In the genomic region with DNA sequence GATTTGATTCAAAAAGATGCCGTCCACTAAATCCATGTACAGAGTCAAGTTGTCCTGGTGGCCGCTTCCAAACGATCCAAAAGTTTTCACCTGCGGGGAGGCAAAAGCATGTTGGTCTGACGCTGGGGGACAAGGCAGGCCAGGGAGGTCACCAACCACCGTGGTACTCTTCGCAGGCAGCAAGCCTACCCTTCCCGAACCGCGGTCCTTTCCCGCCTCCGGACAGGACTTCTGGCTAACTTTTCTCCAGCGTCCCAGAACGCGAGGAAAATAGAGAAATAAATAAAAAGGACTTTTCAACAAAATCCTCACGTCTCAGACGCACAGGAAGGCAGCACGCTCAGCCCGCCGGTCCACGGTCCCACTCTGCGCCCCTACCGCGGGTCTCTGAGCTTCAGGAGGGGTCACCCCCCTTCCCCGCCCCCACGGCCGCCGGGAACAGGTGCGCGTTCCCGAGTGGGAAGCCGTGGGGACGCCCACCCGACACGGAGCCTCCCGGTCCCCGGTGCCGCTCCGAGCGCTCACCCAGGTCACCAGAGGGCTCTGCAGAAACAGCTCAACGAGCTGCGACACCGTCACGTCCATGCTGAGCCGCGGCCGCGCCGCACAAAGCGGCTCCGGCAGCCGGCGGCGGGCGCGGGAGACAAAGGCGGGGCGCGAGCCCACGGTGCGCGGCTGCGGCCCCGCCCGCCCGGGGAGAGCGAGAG, we compare ENCODE assay signal across 8 mouse cellular contexts. TPM values are rescaled to one million over a fixed set of nuclear protein-coding genes. Genes with fewer than 3 reads are reported as not detected.
A peak's percentile ranks its signal among the peaks of the same experiment; 100 is the strongest.
DNase-seq lines count a peak whose midpoint lies in the region; ATAC-seq and TF ChIP-seq lines count a peak whose summit lies in the region.

No protein-coding gene starts in this region.

- peak overlapping the region; percentile 77 for H3K27ac ChIP-seq in testis, adult 2 months (ENCODE audit: control insufficient read depth, insufficient read depth, low read depth, low read length)
- H3K27ac ChIP-seq in hindbrain, postnatal 0 days = peak overlapping the region; percentile 74
- peak overlapping the region; percentile 77 for H3K27ac ChIP-seq in midbrain, postnatal 0 days (ENCODE audit: low read depth, low read length)

- peak overlapping the region; percentile 95 for H3K4me3 ChIP-seq in testis, adult 2 months (ENCODE audit: control insufficient read depth, low read depth, low read length)
- peak overlapping the region; percentile 70 for H3K4me3 ChIP-seq in hindbrain, postnatal 0 days (ENCODE audit: low read length)
- peak overlapping the region; percentile 82 for H3K4me3 ChIP-seq in midbrain, postnatal 0 days (ENCODE audit: low read depth, low read length)

- 0 out of 2 replicates have a peak, but pooled peaks have one; percentile 9 for TF ChIP-seq POLR2A in testis, adult 2 months (IDR thresholded peaks at IDR 0.05; ENCODE audit: control insufficient read depth, low read depth, low read length)

- no peak for TF ChIP-seq CTCF in testis, adult 2 months (IDR thresholded peaks at IDR 0.05; ENCODE audit: control insufficient read depth, insufficient read depth, insufficient replicate concordance, low read depth, low read length)
- TF ChIP-seq CTCF in hindbrain, postnatal 0 days (IDR thresholded peaks at IDR 0.05; ENCODE audit: low read depth) = no peak
- TF ChIP-seq CTCF in midbrain, postnatal 0 days (IDR thresholded peaks at IDR 0.05) = no peak

- no peak for DNase-seq in frontal cortex, postnatal 36 days (ENCODE audit: low spot score in 2 of 2)
- no peak for DNase-seq in testis, postnatal 14 days (ENCODE audit: low spot score)
- DNase-seq in hindbrain, postnatal 0 days (ENCODE audit: low spot score) = no peak
- no peak for DNase-seq in midbrain, postnatal 0 days (ENCODE audit: low spot score)
- no peak for DNase-seq in cerebellum, postnatal 25 days

- WGBS in hindbrain, postnatal 0 days = under 1% methylated on average over 67 of the region's 67 CpGs
- under 1% methylated on average over 56 of the region's 67 CpGs for WGBS in midbrain, postnatal 0 days

- no peaks in the 10 kb centered on the region for H3K27me3 ChIP-seq in testis, adult 2 months (ENCODE audit: control insufficient read depth, insufficient read depth, low read length)
- H3K27me3 ChIP-seq in hindbrain, postnatal 0 days (ENCODE audit: insufficient read depth, low read length) = no peaks in the 10 kb centered on the region
- H3K27me3 ChIP-seq in midbrain, postnatal 0 days (ENCODE audit: insufficient read depth, low read length) = no peaks in the 10 kb centered on the region

- ATAC-seq in frontal cortex, adult (ENCODE audit: low TSS enrichment) = peak; percentile 2; the same call in 1 of the 2 replicates
- ATAC-seq in hindbrain, postnatal 0 days = no peak
- no peak for ATAC-seq in midbrain, postnatal 0 days (ENCODE audit: low FRiP score)
- ATAC-seq in CD4-positive, CD25-positive, alpha-beta regulatory T cell, adult 4 months = no peak

- H3K9ac ChIP-seq in hindbrain, postnatal 0 days (replicated peaks; ENCODE audit: low read length) = peak overlapping the region; percentile 63
- H3K9ac ChIP-seq in midbrain, postnatal 0 days (replicated peaks; ENCODE audit: low read length, poor library complexity, severe bottlenecking) = peak overlapping the region; percentile 74

- H3K36me3 ChIP-seq in testis, adult 2 months (ENCODE audit: control insufficient read depth, insufficient read depth, low read length) = no peaks in the 10 kb centered on the region; the same call in none of the 2 replicates
- no peaks in the 10 kb centered on the region for H3K36me3 ChIP-seq in hindbrain, postnatal 0 days (ENCODE audit: insufficient read depth, low read length)
- no peaks in the 10 kb centered on the region for H3K36me3 ChIP-seq in midbrain, postnatal 0 days (ENCODE audit: insufficient read depth, low read length)

- H3K9me3 ChIP-seq in hindbrain, postnatal 0 days (ENCODE audit: low read length) = no peaks in the 10 kb centered on the region
- no peaks in the 10 kb centered on the region for H3K9me3 ChIP-seq in midbrain, postnatal 0 days (ENCODE audit: low read length)

- peak overlapping the region; percentile 69 for H3K4me2 ChIP-seq in hindbrain, postnatal 0 days (ENCODE audit: low read depth, low read length)
- H3K4me2 ChIP-seq in midbrain, postnatal 0 days (ENCODE audit: low read depth, low read length, poor library complexity, severe bottlenecking) = peak overlapping the region; percentile 85

- peaks cover 6% of the 10 kb centered on the region for H3K4me1 ChIP-seq in testis, adult 2 months (ENCODE audit: control insufficient read depth, insufficient read depth, low read length)
- 0 out of 2 replicates have a peak, but pooled peaks cover 4% of the 10 kb centered on the region for H3K4me1 ChIP-seq in hindbrain, postnatal 0 days (ENCODE audit: insufficient read depth, low read length)
- peaks cover 10% of the 10 kb centered on the region; the same call in 1 of the 2 replicates for H3K4me1 ChIP-seq in midbrain, postnatal 0 days (ENCODE audit: insufficient read depth, low read length)

RNA-seq across cellular contexts. Expression of a gene that starts 0.5 kb away (rescaled TPM):
- 38.1 and 41.6 TPM in 2 replicates for polyA plus RNA-seq in testis, adult 2 months (2012; rRNA removed)
- total RNA-seq in hindbrain, postnatal 0 days (2014; rRNA removed) = 17.7 and 23.3 TPM in 2 replicates
- polyA plus RNA-seq in hindbrain, postnatal 0 days (2015; fragmentation: Nextera tagmentation; extraction: Ambion mirVana) = 11.2 and 13.0 TPM in 2 replicates
- 24.8 and 25.2 TPM in 2 replicates for total RNA-seq in midbrain, postnatal 0 days (2014; rRNA removed)
- polyA plus RNA-seq in midbrain, postnatal 0 days (2015; fragmentation: Nextera tagmentation; extraction: Ambion mirVana) = 12.0 and 12.6 TPM in 2 replicates
- polyA plus RNA-seq in CD4-positive, CD25-positive, alpha-beta regulatory T cell, adult 4 months (2017; shearing (Covaris generic)) = 100 to 1,000 TPM in 1 of 2 experiments, 10 to 100 TPM in 1; 89.5 to 106 TPM

RNA-seq across cellular contexts. Expression of a gene that starts 55.1 kb away (rescaled TPM):
- 8.4 and 9.8 TPM in 2 replicates for polyA plus RNA-seq in testis, adult 2 months (2012; rRNA removed)
- 28.9 and 30.4 TPM in 2 replicates for total RNA-seq in hindbrain, postnatal 0 days (2014; rRNA removed)
- 15.8 and 16.3 TPM in 2 replicates for polyA plus RNA-seq in hindbrain, postnatal 0 days (2015; fragmentation: Nextera tagmentation; extraction: Ambion mirVana)
- 36.1 and 42.3 TPM in 2 replicates for total RNA-seq in midbrain, postnatal 0 days (2014; rRNA removed)
- polyA plus RNA-seq in midbrain, postnatal 0 days (2015; fragmentation: Nextera tagmentation; extraction: Ambion mirVana) = 11.4 and 16.4 TPM in 2 replicates
- polyA plus RNA-seq in CD4-positive, CD25-positive, alpha-beta regulatory T cell, adult 4 months (2017; shearing (Covaris generic)) = 10 to 100 TPM; 28.0 to 44.6 TPM
